Mouse (Mus musculus): Measurements from ENCODE around the gene Hsd3b7. TPM values are rescaled to one million over a fixed set of nuclear protein-coding genes. Genes with fewer than 3 reads are reported as not detected.
A peak's percentile ranks its signal among the peaks of the same experiment; 100 is the strongest.
"Not testable (repeated sequence)": the region's sequence is repeated elsewhere in the genome, so short reads cannot be mapped to it uniquely, and the experiment has no call there.

Gene Hsd3b7
- total and polyA plus RNA-seq, 2 experiments from 2014 or later: 8.4 TPM

DNA sequence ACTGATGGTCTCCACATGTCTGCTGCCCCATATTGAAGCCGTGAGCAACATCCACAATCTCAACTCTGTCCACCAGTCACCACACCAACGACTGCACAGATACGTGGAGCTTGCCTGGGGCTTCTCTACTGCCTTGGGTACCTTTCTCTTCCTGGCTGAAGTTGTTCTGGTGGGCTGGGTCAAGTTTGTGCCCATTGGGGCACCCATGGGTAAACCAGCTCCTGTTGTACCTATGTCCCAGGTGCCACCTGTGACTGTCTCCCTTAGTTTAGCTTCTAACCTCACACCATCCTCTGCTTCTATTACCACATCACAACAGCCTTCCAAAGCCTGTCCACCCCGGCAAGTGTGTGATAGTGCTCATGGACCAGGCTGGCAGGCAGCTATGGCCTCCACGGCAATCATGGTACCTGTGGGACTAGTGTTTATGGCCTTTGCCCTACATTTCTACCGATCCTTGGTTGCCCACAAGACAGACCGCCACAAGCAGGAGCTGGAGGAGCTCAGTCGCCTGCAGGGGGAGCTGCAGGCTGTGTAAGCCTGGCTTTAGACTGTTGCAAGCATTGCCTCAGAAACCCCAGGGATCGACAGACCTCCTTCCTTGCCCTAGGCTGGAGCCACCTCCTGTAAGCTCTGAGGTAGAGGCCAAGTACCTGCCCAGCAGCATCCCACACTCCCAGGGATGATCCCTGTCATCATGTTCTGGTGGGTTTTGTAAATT, 26.6 kb upstream of the Hsd3b7 start:
- TF ChIP-seq CTCF (IDR thresholded peaks at IDR 0.05; ENCODE audit: low read depth): peak; percentile 76
- Histone ChIP-seq H3K4me2 (ENCODE audit: low read depth) (no peak overlapping the region), H3K4me3 (ENCODE audit: low read depth, low read length) (no peak overlapping the region), H3K9me3 (ENCODE audit: low read length) (no peaks in the 10 kb centered on the region), H3K27ac (ENCODE audit: low read depth, low read length) (no peak overlapping the region), H3K36me3 (ENCODE audit: insufficient read depth) (no peaks in the 10 kb centered on the region), H3K4me1 (ENCODE audit: insufficient read depth) (peaks cover 6% of the 10 kb centered on the region; the same call in 1 of the 2 replicates), H3K9ac (no peak overlapping the region), H3K27me3 (ENCODE audit: insufficient read depth, low read length) (no peaks in the 10 kb centered on the region)
- ATAC-seq (no peak), DNase-seq (peak; percentile 65)
- WGBS: 41% methylated on average over 9 of the region's 9 CpGs

GRCm38 (mm10) chr7:127775837-127776236, 24.6 kb upstream of the Hsd3b7 start:
- WGBS: 76% methylated on average over 7 of the region's 7 CpGs
- not testable (repeated sequence) for ATAC-seq

DNA sequence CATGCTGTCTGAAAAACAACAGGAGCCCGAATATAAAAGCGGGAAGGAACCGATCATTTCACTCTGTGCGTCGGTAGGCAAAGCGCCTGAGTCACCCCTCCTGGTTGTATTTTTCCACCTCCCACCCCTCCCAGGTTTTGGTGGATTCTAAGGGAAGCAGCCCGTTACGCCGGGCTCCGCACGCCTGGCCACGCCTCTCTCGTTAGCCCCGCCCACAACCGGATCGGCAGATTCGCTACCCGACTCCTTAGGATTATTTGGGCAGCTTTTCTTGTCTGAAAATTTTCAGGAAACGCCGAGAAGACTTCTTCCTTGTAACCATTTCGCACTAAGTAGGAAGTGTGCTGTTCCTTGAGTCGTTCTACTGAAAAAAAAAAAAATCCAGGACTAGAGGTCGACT, 24.0 kb upstream of the Hsd3b7 start, which contains the start of gene Setd1a:
Setd1a (plus strand) TSS at position 245 of the 400 bp plus-strand sequence.
- H3K36me3 ChIP-seq (ENCODE audit: insufficient read depth): peaks cover 14% of the 10 kb centered on the region
- H3K9ac ChIP-seq: peak within 1 kb of the TSS; percentile 79
- WGBS: under 1% methylated on average over 23 of the region's 23 CpGs

More at GRCm38 (mm10) chr7:127775837-127776236, 24.6 kb upstream of the Hsd3b7 start:
- not testable (repeated sequence) for H3K9me3 ChIP-seq (ENCODE audit: low read length); DNase-seq; H3K4me1 ChIP-seq (ENCODE audit: insufficient read depth); H3K36me3 ChIP-seq (ENCODE audit: insufficient read depth); H3K27me3 ChIP-seq (ENCODE audit: insufficient read depth, low read length)
- Histone ChIP-seq H3K4me3 (ENCODE audit: low read depth, low read length) (peak overlapping the region; percentile 80), H3K27ac (ENCODE audit: low read depth, low read length) (peak overlapping the region; percentile 97), H3K4me2 (ENCODE audit: low read depth) (peak overlapping the region; percentile 72), H3K9ac (peak overlapping the region; percentile 79; the same call in 1 of the 2 replicates)

GRCm38 (mm10) chr7:127776878-127777473, 23.4 kb upstream of the Hsd3b7 start:
- H3K27me3 ChIP-seq (ENCODE audit: insufficient read depth, low read length): no peaks in the 10 kb centered on the region
- peak overlapping the region; percentile 80 for H3K4me3 ChIP-seq (ENCODE audit: low read depth, low read length)
- H3K4me1 ChIP-seq (ENCODE audit: insufficient read depth): peaks cover 6% of the 10 kb centered on the region; the same call in 1 of the 2 replicates
- H3K36me3 ChIP-seq (ENCODE audit: insufficient read depth): peaks cover 18% of the 10 kb centered on the region
- DNase-seq (peak; percentile 99), ATAC-seq (peak; percentile 96)
- H3K4me2 ChIP-seq (ENCODE audit: low read depth): peak overlapping the region; percentile 72
- peak overlapping the region; percentile 97 for H3K27ac ChIP-seq (ENCODE audit: low read depth, low read length)
- peak overlapping the region; percentile 79 for H3K9ac ChIP-seq
- no peaks in the 10 kb centered on the region for H3K9me3 ChIP-seq (ENCODE audit: low read length)
- 1% methylated on average over 60 of the region's 70 CpGs for WGBS
- no peak for TF ChIP-seq CTCF (IDR thresholded peaks at IDR 0.05; ENCODE audit: low read depth)

More for the DNA sequence above, 24.0 kb upstream of the Hsd3b7 start, which contains the start of gene Setd1a:
- no peaks in the 10 kb centered on the region for H3K9me3 ChIP-seq (ENCODE audit: low read length)
- ATAC-seq (peak; percentile 81), DNase-seq (peak; percentile 94)
- H3K27ac ChIP-seq (ENCODE audit: low read depth, low read length): peak within 1 kb of the TSS; percentile 97
- H3K4me2 ChIP-seq (ENCODE audit: low read depth): peak within 1 kb of the TSS; percentile 72
- TF ChIP-seq CTCF (IDR thresholded peaks at IDR 0.05; ENCODE audit: low read depth): no peak
- H3K4me1 ChIP-seq (ENCODE audit: insufficient read depth): peaks cover 6% of the 10 kb centered on the region; the same call in 1 of the 2 replicates
- H3K4me3 ChIP-seq (ENCODE audit: low read depth, low read length): peak within 1 kb of the TSS; percentile 80
- H3K27me3 ChIP-seq (ENCODE audit: insufficient read depth, low read length): no peaks in the 10 kb centered on the region

GRCm38 (mm10) chr7:127777474-127778266, 22.7 kb upstream of the Hsd3b7 start:
- peaks cover 25% of the 10 kb centered on the region for H3K36me3 ChIP-seq (ENCODE audit: insufficient read depth)
- WGBS: 6% methylated on average over 57 of the region's 66 CpGs
- no peak; the same call in 1 of the 2 replicates for ATAC-seq
- peak; percentile 63 for DNase-seq
- H3K27ac ChIP-seq (ENCODE audit: low read depth, low read length): peak overlapping the region; percentile 97
- peak overlapping the region; percentile 80 for H3K4me3 ChIP-seq (ENCODE audit: low read depth, low read length)
- H3K27me3 ChIP-seq (ENCODE audit: insufficient read depth, low read length): no peaks in the 10 kb centered on the region
- peak overlapping the region; percentile 72 for H3K4me2 ChIP-seq (ENCODE audit: low read depth)
- peak overlapping the region; percentile 79 for H3K9ac ChIP-seq
- H3K9me3 ChIP-seq (ENCODE audit: low read length): no peaks in the 10 kb centered on the region
- no peak for TF ChIP-seq CTCF (IDR thresholded peaks at IDR 0.05; ENCODE audit: low read depth)
- H3K4me1 ChIP-seq (ENCODE audit: insufficient read depth): peaks cover 6% of the 10 kb centered on the region; the same call in 1 of the 2 replicates

- no peaks in the 10 kb centered on the region for H3K9me3 ChIP-seq (ENCODE audit: low read length)
- TF ChIP-seq CTCF (IDR thresholded peaks at IDR 0.05; ENCODE audit: low read depth): no peak
- H3K4me3 ChIP-seq (ENCODE audit: low read depth, low read length): peak overlapping the region; percentile 80
- peaks cover 6% of the 10 kb centered on the region; the same call in 1 of the 2 replicates for H3K4me1 ChIP-seq (ENCODE audit: insufficient read depth)
- ATAC-seq: no peak
- H3K27me3 ChIP-seq (ENCODE audit: insufficient read depth, low read length): no peaks in the 10 kb centered on the region
- peaks cover 29% of the 10 kb centered on the region for H3K36me3 ChIP-seq (ENCODE audit: insufficient read depth)
- no peak for DNase-seq
- peak overlapping the region; percentile 79 for H3K9ac ChIP-seq
- WGBS: 69% methylated on average over 4 of the region's 4 CpGs
- no peak overlapping the region for H3K27ac ChIP-seq (ENCODE audit: low read depth, low read length)
- H3K4me2 ChIP-seq (ENCODE audit: low read depth): peak overlapping the region; percentile 72
Measured at GRCm38 (mm10) chr7:127778350-127778749, 22.1 kb upstream of the Hsd3b7 start.

All from forebrain, postnatal 0 days (tissue).